ENCODE assay signal across 10 mouse cellular contexts in the genomic region with DNA sequence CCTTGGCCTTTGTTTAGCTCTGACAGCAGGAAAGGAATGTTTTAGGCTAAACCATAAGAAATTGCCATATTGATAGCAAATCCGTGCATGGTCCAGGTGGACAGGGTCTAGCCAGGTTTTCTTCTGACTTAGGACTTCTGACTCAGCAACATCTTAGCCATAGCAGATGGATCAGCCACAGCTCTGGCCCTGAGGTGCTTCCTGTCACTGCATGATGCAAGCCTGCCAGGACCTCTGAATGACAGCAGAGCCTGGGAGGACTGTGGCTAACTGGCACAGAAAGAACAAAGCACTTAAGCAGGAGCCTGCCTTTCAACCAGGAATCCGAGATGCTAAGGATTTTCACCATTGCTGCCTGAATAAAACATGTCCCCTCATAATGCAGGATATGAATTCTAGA.
DNase-seq lines count a peak whose midpoint lies in the region; ATAC-seq and TF ChIP-seq lines count a peak whose summit lies in the region.
"Had no signal": no experiment of that assay in that cellular context is flagged by ENCODE, and none has a peak within 500 bp of the region (broad histone marks: within the 10 kb centered on the region; RNA-seq: fewer than 3 reads in every experiment).

No protein-coding gene starts in this region.

- peak overlapping the region; percentile 37; the same call in 1 of the 2 replicates for H3K27ac ChIP-seq in layer of hippocampus, adult 2 months
- H3K27ac ChIP-seq in cortical plate, adult 2 months (ENCODE audit: insufficient read depth, low read length): 0 out of 2 replicates have a peak overlapping the region, but pooled peaks have one; percentile 4
- no peak overlapping the region for H3K27ac ChIP-seq in hindbrain, embryonic 11.5 days (ENCODE audit: low read depth, low read length)
- H3K27ac ChIP-seq in midbrain, embryonic 15.5 days: peak overlapping the region; percentile 42; the same call in 1 of the 2 replicates
- H3K27ac ChIP-seq in liver, embryonic 11.5 days (ENCODE audit: low read depth, low read length): no peak overlapping the region

- WGBS in hindbrain, embryonic 11.5 days: 44% methylated on average over 2 of the region's 2 CpGs
- 18% methylated on average over 2 of the region's 2 CpGs for WGBS in midbrain, embryonic 15.5 days
- WGBS in liver, embryonic 11.5 days: 60% methylated on average over 2 of the region's 2 CpGs

- ATAC-seq in hindbrain, embryonic 11.5 days (ENCODE audit: low FRiP score): no peak; the same call in 1 of the 2 replicates
- 0 out of 2 replicates have a peak, but pooled peaks have one; percentile 74 for ATAC-seq in midbrain, embryonic 15.5 days (replicated peaks)
- ATAC-seq in liver, embryonic 11.5 days (replicated peaks; ENCODE audit: low FRiP score): no peak

- H3K4me2 ChIP-seq in hindbrain, embryonic 11.5 days (replicated peaks; ENCODE audit: low read depth, low read length): no peak overlapping the region
- H3K4me2 ChIP-seq in midbrain, embryonic 15.5 days: no peak overlapping the region
- H3K4me2 ChIP-seq in liver, embryonic 11.5 days: no peak overlapping the region

- no peak for TF ChIP-seq POLR2A in cortical plate, adult 2 months (IDR thresholded peaks at IDR 0.05; ENCODE audit: extremely low read depth, insufficient read depth, low read length)

- no peak for DNase-seq in layer of hippocampus, adult 2 months (ENCODE audit: low spot score in 2 of 2)
- DNase-seq in layer of hippocampus, adult 18-20 months (ENCODE audit: low spot score in 2 of 2): no peak
- peak; percentile 17 for DNase-seq in hindbrain, embryonic 11.5 days (ENCODE audit: low spot score)
- DNase-seq in adipocyte (ENCODE audit: low spot score): no peak
- no peak for DNase-seq in frontal cortex, adult 2 months (ENCODE audit: extremely low spot score in 1 of 2, low spot score in 1 of 2)
- DNase-seq in liver, embryonic 11.5 days (ENCODE audit: low spot score): no peak
- DNase-seq: kidney, adult 18-20 months; lung, adult 2 months had no signal

- H3K4me1 ChIP-seq in cortical plate, adult 2 months (ENCODE audit: control insufficient read depth, insufficient read depth, low read length): peaks cover 2% of the 10 kb centered on the region
- no peaks in the 10 kb centered on the region for H3K4me1 ChIP-seq in hindbrain, embryonic 11.5 days (replicated peaks; ENCODE audit: control insufficient read depth, insufficient read depth, low read length)
- peaks cover 5% of the 10 kb centered on the region; the same call in 1 of the 2 replicates for H3K4me1 ChIP-seq in midbrain, embryonic 15.5 days
- no peaks in the 10 kb centered on the region for H3K4me1 ChIP-seq in liver, embryonic 11.5 days (replicated peaks; ENCODE audit: control insufficient read depth, insufficient read depth, low read length)

- H3K9me3 ChIP-seq in hindbrain, embryonic 11.5 days (ENCODE audit: control insufficient read depth, low read length): no peaks in the 10 kb centered on the region
- no peaks in the 10 kb centered on the region for H3K9me3 ChIP-seq in midbrain, embryonic 15.5 days
- H3K9me3 ChIP-seq in liver, embryonic 11.5 days (ENCODE audit: control insufficient read depth, low read length): no peaks in the 10 kb centered on the region

- no peaks in the 10 kb centered on the region for H3K27me3 ChIP-seq in hindbrain, embryonic 11.5 days (ENCODE audit: control insufficient read depth, insufficient read depth, low read length)
- H3K27me3 ChIP-seq in midbrain, embryonic 15.5 days (replicated peaks): no peaks in the 10 kb centered on the region
- H3K27me3 ChIP-seq in liver, embryonic 11.5 days (replicated peaks; ENCODE audit: control insufficient read depth, insufficient read depth, low read length): no peaks in the 10 kb centered on the region

- no peak for TF ChIP-seq CTCF in layer of hippocampus, adult 2 months (conservative IDR thresholded peaks at IDR 0.05)
- no peak for TF ChIP-seq CTCF in cortical plate, adult 2 months (IDR thresholded peaks at IDR 0.05; ENCODE audit: extremely low read depth, insufficient read depth, low read length)

- H3K9ac ChIP-seq in hindbrain, embryonic 11.5 days (ENCODE audit: low read depth, low read length): no peak overlapping the region
- no peak overlapping the region for H3K9ac ChIP-seq in midbrain, embryonic 15.5 days
- no peak overlapping the region for H3K9ac ChIP-seq in liver, embryonic 11.5 days (ENCODE audit: low read depth, low read length)

- no peak overlapping the region for H3K4me3 ChIP-seq in layer of hippocampus, adult 2 months
- no peak overlapping the region for H3K4me3 ChIP-seq in cortical plate, adult 2 months (ENCODE audit: insufficient read depth, low read length)
- no peak overlapping the region for H3K4me3 ChIP-seq in hindbrain, embryonic 11.5 days (ENCODE audit: low read depth, low read length)
- no peak overlapping the region for H3K4me3 ChIP-seq in midbrain, embryonic 15.5 days
- no peak overlapping the region for H3K4me3 ChIP-seq in liver, embryonic 11.5 days (ENCODE audit: low read depth, low read length)

- H3K36me3 ChIP-seq in hindbrain, embryonic 11.5 days (ENCODE audit: control insufficient read depth, insufficient read depth, low read length): no peaks in the 10 kb centered on the region
- H3K36me3 ChIP-seq in midbrain, embryonic 15.5 days (replicated peaks): no peaks in the 10 kb centered on the region
- no peaks in the 10 kb centered on the region for H3K36me3 ChIP-seq in liver, embryonic 11.5 days (ENCODE audit: control insufficient read depth, insufficient read depth, low read length)

Comparison
In these comparisons a context has a peak if more than half of its experiments do, and no peak if none do; other contexts are left out.
1. H3K27ac ChIP-seq: peak in layer of hippocampus, adult 2 months (single experiment), cortical plate, adult 2 months (single experiment) and midbrain, embryonic 15.5 days (single experiment); none in hindbrain, embryonic 11.5 days (single experiment) and liver, embryonic 11.5 days (single experiment).